Mouse (Mus musculus): ENCODE measurements around the gene Cab39.
A peak's percentile ranks its signal among the peaks of the same experiment; 100 is the strongest.
"Not testable (repeated sequence)": the region's sequence is repeated elsewhere in the genome, so short reads cannot be mapped to it uniquely, and the experiment has no call there.

The Cab39 gene

GRCm38 (mm10) chr1:85791476-85791875, 1.8 kb upstream of the Cab39 start:
- DNase-seq, result no peak

GRCm38 (mm10) chr1:85794106-85794771, 998 bp downstream of the Cab39 start:
- DNase-seq, result peak; percentile 5

- no peak for DNase-seq
Observed at GRCm38 (mm10) chr1:85795196-85795595, 2.0 kb downstream of the Cab39 start.

GRCm38 (mm10) chr1:85799776-85800175, 6.5 kb downstream of the Cab39 start:
- no peak for DNase-seq

- no peak for DNase-seq
Observed at GRCm38 (mm10) chr1:85802517-85802916, 9.3 kb downstream of the Cab39 start.

GRCm38 (mm10) chr1:85804551-85804950, 11.3 kb downstream of the Cab39 start:
- DNase-seq, result no peak

- no peak for DNase-seq
Observed at GRCm38 (mm10) chr1:85809256-85809655, 16.0 kb downstream of the Cab39 start.

GRCm38 (mm10) chr1:85810343-85810742, 17.1 kb downstream of the Cab39 start:
- no peak for DNase-seq

- DNase-seq, result no peak
Observed at GRCm38 (mm10) chr1:85810787-85811186, 17.5 kb downstream of the Cab39 start.

GRCm38 (mm10) chr1:85814213-85814612, 21.0 kb downstream of the Cab39 start:
- DNase-seq, result not testable (repeated sequence)

GRCm38 (mm10) chr1:85818121-85818520, 24.9 kb downstream of the Cab39 start:
- no peak for DNase-seq

- DNase-seq, result no peak
Observed at GRCm38 (mm10) chr1:85819695-85820094, 26.5 kb downstream of the Cab39 start.

- DNase-seq, result peak; percentile 55
Observed at GRCm38 (mm10) chr1:85822239-85822638, 29.0 kb downstream of the Cab39 start.

- DNase-seq, result no peak
Observed at GRCm38 (mm10) chr1:85824905-85825304, 31.7 kb downstream of the Cab39 start.

GRCm38 (mm10) chr1:85827166-85827565, 33.9 kb downstream of the Cab39 start:
- DNase-seq, result no peak

GRCm38 (mm10) chr1:85829016-85829415, 35.8 kb downstream of the Cab39 start:
- DNase-seq, result no peak

- DNase-seq, result peak; percentile 49
Observed at GRCm38 (mm10) chr1:85838056-85838455, 44.8 kb downstream of the Cab39 start.

- no peak for DNase-seq
Observed at GRCm38 (mm10) chr1:85839356-85839755, 46.1 kb downstream of the Cab39 start.

- DNase-seq, result no peak
Observed at GRCm38 (mm10) chr1:85839790-85840189, 46.5 kb downstream of the Cab39 start.

GRCm38 (mm10) chr1:85840421-85840820, 47.2 kb downstream of the Cab39 start:
- no peak for DNase-seq

- DNase-seq, result no peak
Observed at GRCm38 (mm10) chr1:85842251-85842650, 49.0 kb downstream of the Cab39 start.

- no peak for DNase-seq
Observed at GRCm38 (mm10) chr1:85843291-85843863, 50.1 kb downstream of the Cab39 start.

- DNase-seq, result no peak
Observed at GRCm38 (mm10) chr1:85844981-85845380, 51.7 kb downstream of the Cab39 start.

GRCm38 (mm10) chr1:85845476-85845875, 52.2 kb downstream of the Cab39 start:
- DNase-seq, result no peak

- no peak for DNase-seq
Observed at GRCm38 (mm10) chr1:85849016-85849415, 55.8 kb downstream of the Cab39 start.
